Mouse (Mus musculus): ENCODE measurements around the gene Cat.

DNA sequence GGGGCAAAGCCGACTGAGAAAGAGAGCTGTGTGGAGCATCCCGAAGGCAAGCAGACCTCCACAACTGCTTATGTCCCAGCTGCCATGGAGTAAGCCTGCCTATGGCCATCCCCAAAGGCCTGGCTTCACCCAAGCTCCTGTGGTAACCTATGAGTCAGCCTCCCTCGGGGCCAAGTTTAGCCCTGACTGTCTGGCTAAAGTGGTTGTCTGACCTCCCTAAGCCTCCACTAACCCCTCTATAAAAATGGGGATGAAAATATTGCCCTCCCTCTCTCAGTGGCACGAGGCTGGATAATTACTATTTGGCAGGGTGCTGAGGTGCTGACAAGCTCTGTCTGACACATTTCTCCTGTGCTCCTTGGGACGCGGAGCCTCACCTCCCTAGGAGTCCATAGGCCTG lies 73.6 kb downstream of the Cat start, which contains the start of gene Elf5:
- TF ChIP-seq CTCF (IDR thresholded peaks at IDR 0.05; ENCODE audit: low read depth) (no peak), EP300 (IDR thresholded peaks at IDR 0.05; ENCODE audit: low read depth) (no peak)
